Mouse (Mus musculus) frontal cortex, postnatal 36 days (tissue): ENCODE results near the gene Grik1.

ENCODE experiments used
- DNase-seq, 2 experiments: peaks; one replicate each; pipeline ENCODE4 v3.0.0; 2022; ENCODE audit warnings: low spot score in 2 of 2

Gene Grik1

DNA sequence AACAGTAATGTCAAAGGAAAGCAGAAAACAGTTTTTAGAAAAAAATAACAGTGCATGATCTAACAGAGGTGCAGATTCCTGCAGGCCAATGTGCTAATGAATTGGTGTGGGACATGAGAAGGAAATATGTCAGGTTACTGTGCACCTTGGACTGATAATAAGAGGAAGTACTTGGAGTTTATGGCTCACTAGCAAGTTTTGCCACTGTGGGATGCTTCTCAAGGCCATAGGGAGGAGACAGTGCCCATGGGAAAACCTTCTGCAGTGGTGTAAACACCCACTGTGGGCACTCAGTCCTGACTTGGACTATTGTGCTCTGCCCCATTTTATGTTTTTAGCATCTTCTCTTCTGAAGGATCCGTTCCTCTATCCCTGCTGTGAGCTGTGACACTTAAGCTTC, 428.3 kb downstream of the Grik1 start:
- DNase-seq, result no peak

DNA sequence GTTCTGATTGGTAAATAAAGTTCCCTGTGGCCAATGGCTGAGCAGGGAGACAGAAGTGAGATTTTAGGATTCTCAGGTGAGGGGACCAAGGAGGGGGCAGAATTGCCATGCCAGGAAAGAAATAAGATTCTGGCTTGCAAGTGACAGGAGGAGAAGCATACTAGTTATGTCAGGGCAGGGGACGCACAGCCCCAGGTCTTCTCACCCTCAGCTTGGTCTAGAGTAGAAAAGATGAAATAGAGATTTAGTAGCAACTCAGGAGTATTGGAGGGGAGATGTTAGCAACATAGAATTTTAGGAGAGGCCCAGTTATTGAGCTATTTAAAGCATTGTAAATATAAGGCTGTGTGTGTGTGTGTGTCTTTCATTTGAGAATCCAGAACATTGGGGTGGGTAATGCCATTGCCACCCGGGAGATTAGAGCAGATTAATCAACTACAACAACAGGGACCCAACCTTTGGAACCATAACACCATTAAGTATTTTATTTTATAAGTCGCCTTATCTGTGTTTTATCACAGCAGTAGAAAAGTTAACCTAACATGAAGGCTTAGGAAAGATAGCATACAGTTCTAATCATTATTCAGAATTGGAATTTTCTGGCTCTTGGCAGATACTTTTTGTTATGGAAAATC, 436.5 kb downstream of the Grik1 start:
- DNase-seq, result no peak

- DNase-seq, result no peak
Observed at GRCm38 (mm10) chr16:87851550-87851949, 438.5 kb downstream of the Grik1 start.

DNA sequence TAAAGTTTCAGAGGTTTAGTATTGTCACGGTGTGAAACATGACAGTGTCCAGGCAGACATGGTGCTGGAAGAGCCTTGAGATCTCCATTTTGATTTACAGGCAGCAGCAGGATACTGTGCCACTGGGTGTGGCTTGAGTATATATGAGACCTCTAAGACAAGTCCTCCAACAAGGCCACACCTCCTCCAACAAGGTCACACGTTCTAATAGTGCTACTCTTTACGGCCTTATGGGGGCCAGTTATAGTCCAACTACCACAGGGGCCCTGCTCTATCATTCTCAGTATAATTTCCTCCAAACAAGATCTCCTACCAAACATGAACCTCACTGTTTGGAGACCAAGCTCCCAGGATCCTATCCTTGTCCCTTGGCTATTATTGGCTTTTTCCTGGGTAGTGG, 441.3 kb downstream of the Grik1 start:
- no peak for DNase-seq
